Mouse (Mus musculus): ENCODE results near the gene Kif3a. TPM values are rescaled to one million over a fixed set of nuclear protein-coding genes. Genes with fewer than 3 reads are reported as not detected.

Gene Kif3a
- total and polyA plus RNA-seq, 3 experiments, result 7.7 to 26.5 (median 18.3) TPM

DNA sequence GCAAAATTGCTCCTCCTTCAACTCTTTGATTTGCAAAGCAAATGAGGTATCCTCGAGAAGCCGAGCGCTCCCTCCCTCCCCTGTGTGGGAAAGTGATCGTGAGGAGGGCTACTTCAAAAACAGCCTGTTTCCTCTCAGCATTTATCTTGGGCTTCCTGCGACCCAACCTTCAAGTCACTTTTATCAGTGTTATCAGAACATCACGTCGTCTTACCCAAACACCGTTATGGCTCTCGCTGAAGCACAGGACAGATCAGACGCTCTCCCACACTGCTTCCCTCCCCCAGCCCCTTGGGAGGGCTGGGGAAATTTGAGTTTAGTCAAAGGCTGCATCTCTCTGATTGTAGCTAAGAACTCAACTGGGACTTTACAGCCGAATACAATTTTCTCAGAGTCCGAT lies 38.4 kb downstream of the Kif3a start (continued):
- no peak; the same call in 1 of the 2 replicates for TF ChIP-seq NELFE (IDR thresholded peaks at IDR 0.05; ENCODE audit: low read depth, low read length)
- TF ChIP-seq JUND (conservative IDR thresholded peaks at IDR 0.05; ENCODE audit: low read depth, low read length), result 0 out of 2 replicates have a peak, but pooled peaks have one; percentile 53
- TF ChIP-seq PAX5 (IDR thresholded peaks at IDR 0.05; ENCODE audit: low read length), result no peak
- no peak for TF ChIP-seq NRF1 (IDR thresholded peaks at IDR 0.05; ENCODE audit: low read depth, low read length)
- no peak for TF ChIP-seq USF2 (conservative IDR thresholded peaks at IDR 0.05; ENCODE audit: low read depth, low read length)
- TF ChIP-seq ZNF384 (IDR thresholded peaks at IDR 0.05; ENCODE audit: low read depth, low read length), result no peak
- no peak for TF ChIP-seq E2F4 (IDR thresholded peaks at IDR 0.05; ENCODE audit: insufficient replicate concordance, low read depth, low read length)
- no peak for TF ChIP-seq ZC3H11A (IDR thresholded peaks at IDR 0.05; ENCODE audit: low read depth, low read length)
- TF ChIP-seq CHD1 (IDR thresholded peaks at IDR 0.05; ENCODE audit: low read depth, low read length), result no peak
- TF ChIP-seq EP300 (IDR thresholded peaks at IDR 0.05; ENCODE audit: low read length), result peak; percentile 86
- TF ChIP-seq POLR2AphosphoS2 (IDR thresholded peaks at IDR 0.05; ENCODE audit: low read depth, low read length), result no peak
- TF ChIP-seq MAFK (IDR thresholded peaks at IDR 0.05; ENCODE audit: insufficient replicate concordance, low read length), result no peak
- peak; percentile 55; the same call in 1 of the 2 replicates for TF ChIP-seq KAT2A (IDR thresholded peaks at IDR 0.05; ENCODE audit: insufficient replicate concordance, low read length)
- no peak; the same call in 1 of the 2 replicates for TF ChIP-seq RCOR1 (conservative IDR thresholded peaks at IDR 0.05; ENCODE audit: low read depth, low read length)
- TF ChIP-seq ZMIZ1 (IDR thresholded peaks at IDR 0.05; ENCODE audit: low read depth, low read length), result no peak
- peak; percentile 61; the same call in 1 of the 2 replicates for TF ChIP-seq MEF2A (IDR thresholded peaks at IDR 0.05; ENCODE audit: borderline replicate concordance, low read depth, low read length)

DNA sequence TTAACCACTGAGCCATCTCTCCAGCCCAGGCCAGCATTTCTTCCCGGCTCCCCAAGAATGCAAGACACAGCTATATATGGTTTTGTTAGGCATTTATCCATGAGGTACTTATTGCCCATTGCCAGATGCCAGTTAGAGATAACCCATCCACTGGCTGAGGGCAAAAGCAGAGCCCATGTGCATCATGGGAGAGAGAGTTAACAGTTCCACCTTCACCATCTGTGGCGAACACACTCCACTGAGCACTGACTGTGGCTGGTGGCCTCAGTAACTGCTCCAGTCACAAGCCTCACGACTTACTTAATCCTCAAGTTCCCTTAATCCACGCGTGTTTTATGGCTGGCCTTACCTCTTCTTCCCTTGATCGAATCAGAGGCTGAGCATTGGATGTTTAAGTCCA lies 42.1 kb downstream of the Kif3a start:
- in situ Hi-C loops (cut with MboI; ENCODE audit: low pct_ligation_motif_present, low pct_unique_long_range_greater_than_20kb, low sequenced_read_pairs) (no loop called here), dilution Hi-C loops (cut with MboI; ENCODE audit: extremely low pct_ligation_motif_present, extremely low pct_unique_long_range_greater_than_20kb, low sequenced_read_pairs) (no loop called here)
- Histone ChIP-seq H3K4me2 (ENCODE audit: insufficient read depth, low read depth, poor library complexity, severe bottlenecking) (no peak overlapping the region), H3K27me3 (replicated peaks) (no peaks in the 10 kb centered on the region), H3K27ac (ENCODE audit: insufficient read depth, low read depth) (peak overlapping the region; percentile 45), H3K9me3 (replicated peaks; ENCODE audit: low read length) (peaks cover 28% of the 10 kb centered on the region), H3K9ac (ENCODE audit: insufficient read depth, low read depth) (no peak overlapping the region), H3K4me3 (replicated peaks in 1 of 3; ENCODE audit: low read depth in 2 of 3, low read length in 2 of 3, poor library complexity in 1 of 3) (no peak overlapping the region), H3K4me1 (ENCODE audit: control insufficient read depth in 1 of 2, insufficient read depth in 2 of 2) (peaks cover 39 to 69% of the 10 kb centered on the region in 2 experiments), H3K36me3 (replicated peaks in 1 of 2; ENCODE audit: control insufficient read depth in 1 of 2, insufficient read depth in 1 of 2, low read length in 1 of 2) (peaks cover 20 to 50% of the 10 kb centered on the region in 2 experiments), H3K79me2 (replicated peaks; ENCODE audit: control insufficient read depth, extremely low read depth, insufficient read depth, poor library complexity, severe bottlenecking) (peaks cover under 1% of the 10 kb centered on the region; the same call in 1 of the 2 replicates)
- TF ChIP-seq POLR2A (IDR thresholded peaks at IDR 0.05; ENCODE audit: low read depth, low read length), result peak; percentile 53
- TF ChIP-seq ZNF384 (IDR thresholded peaks at IDR 0.05; ENCODE audit: low read depth, low read length), result no peak
- peak; percentile 59; the same call in 1 of the 2 replicates for TF ChIP-seq TBP (conservative IDR thresholded peaks at IDR 0.05; ENCODE audit: low read depth, low read length)
- TF ChIP-seq TCF12 (IDR thresholded peaks at IDR 0.05; ENCODE audit: low read depth, low read length), result 0 out of 2 replicates have a peak, but pooled peaks have one; percentile 14
- no peak for TF ChIP-seq MAX (IDR thresholded peaks at IDR 0.05; ENCODE audit: low read length)
- TF ChIP-seq ZKSCAN1 (IDR thresholded peaks at IDR 0.05; ENCODE audit: borderline replicate concordance, low read depth, low read length), result no peak
- no peak for TF ChIP-seq PAX5 (IDR thresholded peaks at IDR 0.05; ENCODE audit: low read length)
- peak; percentile 59 for DNase-seq (ENCODE audit: extremely low read depth)
